ENCODE assay signal across 8 mouse cellular contexts in genomic region chr6:120001718-120002117, GRCm38 (mm10). TPM values are rescaled to one million over a fixed set of nuclear protein-coding genes. Genes with fewer than 3 reads are reported as not detected.
DNase-seq lines count a peak whose midpoint lies in the region; ATAC-seq and TF ChIP-seq lines count a peak whose summit lies in the region.

No protein-coding gene starts in this region.

- no peaks in the 10 kb centered on the region for H3K27me3 ChIP-seq in Patski

- in situ Hi-C loops in Patski (cut with MboI; ENCODE audit: low pct_unique_long_range_greater_than_20kb): loop anchor here (10.0 kb wide), 1 partner anchor 193 kb away; no protein-coding TSS in a partner anchor

- peak; percentile 65 for TF ChIP-seq CTCF in Patski (IDR thresholded peaks at IDR 0.05)

- ATAC-seq in CD4-positive, CD25-positive, alpha-beta regulatory T cell, adult 4 months: peak; percentile 89
- no peak for ATAC-seq in Patski

- CTCF ChIA-PET in Patski (lab: Charles Lee): interaction anchor here (1.0 to 3.2 kb wide), 9 partner anchors 10 to 197 kb away, joined by 3 to 11 read pairs (median 6); no protein-coding TSS in a partner anchor

- peak; percentile 41 for DNase-seq in layer of hippocampus, adult 11-12 months (ENCODE audit: low spot score)
- no peak for DNase-seq in layer of hippocampus, adult 8-10 months (ENCODE audit: low spot score in 2 of 2)
- no peak for DNase-seq in Patski (ENCODE audit: low read depth, low spot score)
- DNase-seq in induced T-regulatory cell, adult 2 months (ENCODE audit: low read depth): peak; percentile 89
- no peak for DNase-seq in right cerebral cortex, postnatal 14 days
- no peak for DNase-seq in spleen, postnatal 10 days (ENCODE audit: low spot score in 2 of 2)
- DNase-seq in gastrocnemius, postnatal 36 days: no peak

- intact Hi-C loops in gastrocnemius, postnatal 36 days (cut with DNase I): loop anchor here (2.0 kb wide), 2 partner anchors 35 to 193 kb away; no protein-coding TSS in a partner anchor

- POLR2A ChIA-PET in Patski (lab: Charles Lee): no interaction called here

RNA-seq across cellular contexts. Expression of gene Wnk1, which starts 36.8 kb away (rescaled TPM):
- 100 to 1,000 TPM; 212 to 252 (median 217) TPM for total RNA-seq in layer of hippocampus, adult 8-10 months (2022)
- 100 to 1,000 TPM; 116 to 132 TPM for polyA plus RNA-seq in CD4-positive, CD25-positive, alpha-beta regulatory T cell, adult 4 months (2017; shearing (Covaris generic))
- 251 TPM for polyA plus RNA-seq in Patski (2021)
- total RNA-seq in gastrocnemius, postnatal 36 days (2021): 100 to 1,000 TPM; 283 to 313 TPM

Comparison
In these comparisons a context has a peak if more than half of its experiments do, and no peak if none do; other contexts are left out.
1. DNase-seq: peak in layer of hippocampus, adult 11-12 months (single experiment) and induced T-regulatory cell, adult 2 months (single experiment); none in layer of hippocampus, adult 8-10 months (0 of 2), Patski (single experiment), right cerebral cortex, postnatal 14 days (single experiment), spleen, postnatal 10 days (0 of 2) and gastrocnemius, postnatal 36 days (0 of 2).